Mouse (Mus musculus): ENCODE measurements around the gene Tmem59l. TPM values are rescaled to one million over a fixed set of nuclear protein-coding genes. Genes with fewer than 3 reads are reported as not detected.

Gene Tmem59l
- polyA plus RNA-seq, 1 experiment from 2014 or later, result 10.2 TPM

DNA sequence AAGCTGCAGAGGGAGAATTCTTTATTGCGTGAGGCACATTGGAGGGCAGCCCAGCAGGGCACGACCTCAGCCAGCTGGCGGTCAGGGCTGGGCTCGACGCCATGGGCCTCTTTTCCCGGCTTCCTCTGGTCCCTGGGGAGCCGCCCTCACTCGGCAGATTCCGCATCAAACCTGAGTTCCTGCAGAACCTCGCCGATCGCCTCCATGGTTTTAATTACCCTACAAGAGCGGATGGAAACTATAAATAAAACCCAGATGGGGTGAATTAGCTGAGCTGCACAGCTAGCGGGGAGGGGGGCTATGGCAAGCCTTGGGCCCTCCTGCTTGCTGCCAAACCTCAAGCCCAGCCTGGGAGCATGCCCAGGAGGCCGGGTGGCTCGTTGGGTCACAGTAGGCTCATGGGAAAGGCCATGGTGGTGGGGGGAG, 17.1 kb upstream of the Tmem59l start:
- peaks cover 30% of the 10 kb centered on the region for H3K36me3 ChIP-seq (ENCODE audit: control insufficient read depth, insufficient read depth, low read length)
- peak overlapping the region; percentile 70 for H3K27ac ChIP-seq (replicated peaks; ENCODE audit: low read depth, low read length)
- no peak overlapping the region; the same call in 1 of the 2 replicates for H3K4me3 ChIP-seq (ENCODE audit: low read depth, low read length)
- peaks cover 48% of the 10 kb centered on the region for H3K4me1 ChIP-seq (ENCODE audit: control insufficient read depth, insufficient read depth, low read length)
- no peak overlapping the region for H3K9ac ChIP-seq (ENCODE audit: low read depth, low read length)
- DNase-seq (ENCODE audit: low spot score) (peak; percentile 94), ATAC-seq (ENCODE audit: low read depth) (peak; percentile 20)
- peak overlapping the region; percentile 63 for H3K4me2 ChIP-seq (ENCODE audit: low read depth, low read length)
- WGBS, result 19% methylated on average over 16 of the region's 16 CpGs
- no peaks in the 10 kb centered on the region for H3K9me3 ChIP-seq (ENCODE audit: control insufficient read depth, low read length)
- peaks cover 31% of the 10 kb centered on the region for H3K27me3 ChIP-seq (replicated peaks; ENCODE audit: control insufficient read depth, insufficient read depth, low read length)

DNA sequence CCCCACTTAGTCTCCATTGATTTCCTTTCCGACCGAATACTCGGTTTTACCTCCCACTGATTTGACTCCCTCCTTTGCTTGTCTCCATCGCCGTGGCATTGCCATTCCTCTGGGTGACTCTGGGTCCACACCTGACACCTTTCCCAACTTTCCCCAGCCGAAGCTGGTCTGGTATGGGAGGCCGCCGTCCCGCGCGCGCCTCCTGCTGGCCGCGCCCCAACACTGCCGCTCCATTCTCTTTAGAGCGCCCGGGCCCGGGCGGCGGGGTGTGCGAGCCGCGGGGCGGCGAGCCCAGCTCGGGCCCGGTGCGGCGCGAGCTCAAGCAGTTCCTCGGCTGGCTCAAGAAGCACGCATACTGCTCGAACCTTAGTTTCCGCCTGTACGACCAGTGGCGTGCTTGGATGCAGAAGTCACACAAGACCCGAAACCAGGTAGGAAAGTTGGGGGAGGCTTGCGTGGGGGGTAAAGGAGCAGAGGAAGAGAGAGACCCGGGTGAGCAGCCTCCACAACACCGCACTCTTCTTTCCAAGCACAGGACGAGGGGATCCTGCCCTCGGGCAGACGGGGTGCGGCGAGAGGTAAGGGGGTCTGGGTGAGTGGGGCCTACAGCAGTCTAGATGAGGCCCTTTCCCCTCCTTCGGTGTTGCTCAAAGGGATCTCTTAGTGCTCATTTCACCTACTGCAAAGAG, 16.0 kb upstream of the Tmem59l start:
- H3K9me3 ChIP-seq (ENCODE audit: control insufficient read depth, low read length), result no peaks in the 10 kb centered on the region
- H3K36me3 ChIP-seq (ENCODE audit: control insufficient read depth, insufficient read depth, low read length), result peaks cover 22% of the 10 kb centered on the region
- peak overlapping the region; percentile 14; the same call in 1 of the 2 replicates for H3K9ac ChIP-seq (ENCODE audit: low read depth, low read length)
- peak overlapping the region; percentile 63 for H3K4me2 ChIP-seq (ENCODE audit: low read depth, low read length)
- H3K4me3 ChIP-seq (ENCODE audit: low read depth, low read length), result no peak overlapping the region
- H3K27me3 ChIP-seq (replicated peaks; ENCODE audit: control insufficient read depth, insufficient read depth, low read length), result peaks cover 37% of the 10 kb centered on the region
- DNase-seq (ENCODE audit: low spot score) (peak; percentile 72), ATAC-seq (ENCODE audit: low read depth) (peak; percentile 6; the same call in 1 of the 2 replicates)
- H3K4me1 ChIP-seq (ENCODE audit: control insufficient read depth, insufficient read depth, low read length), result peaks cover 41% of the 10 kb centered on the region
- H3K27ac ChIP-seq (replicated peaks; ENCODE audit: low read depth, low read length), result peak overlapping the region; percentile 70
- WGBS, result 8% methylated on average over 44 of the region's 46 CpGs

DNA sequence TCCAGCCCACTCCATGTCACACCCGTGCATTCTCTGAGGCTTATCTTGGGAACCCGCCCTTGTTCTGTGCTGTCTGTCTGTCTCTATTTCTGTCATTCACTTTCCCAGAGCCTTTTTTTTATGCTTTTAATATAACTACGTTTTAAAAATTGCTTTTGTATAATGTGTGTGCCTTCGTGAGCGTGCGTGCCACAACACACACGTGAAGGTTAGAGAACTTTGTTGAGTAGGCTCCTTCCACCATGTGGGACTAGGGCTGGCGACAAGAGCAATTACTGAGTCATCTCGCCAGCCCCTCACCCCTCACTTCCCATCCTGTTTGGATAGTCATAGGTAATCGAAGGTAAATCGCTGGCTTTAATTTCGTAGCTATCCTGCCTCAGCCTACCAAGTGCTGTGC, 15.4 kb upstream of the Tmem59l start:
- DNase-seq (ENCODE audit: low spot score) (no peak), ATAC-seq (ENCODE audit: low read depth) (no peak)
- no peaks in the 10 kb centered on the region for H3K9me3 ChIP-seq (ENCODE audit: control insufficient read depth, low read length)
- H3K4me2 ChIP-seq (ENCODE audit: low read depth, low read length), result peak overlapping the region; percentile 8; the same call in 1 of the 2 replicates
- no peak overlapping the region for H3K4me3 ChIP-seq (ENCODE audit: low read depth, low read length)
- peaks cover 16% of the 10 kb centered on the region for H3K36me3 ChIP-seq (ENCODE audit: control insufficient read depth, insufficient read depth, low read length)
- peaks cover 41% of the 10 kb centered on the region for H3K4me1 ChIP-seq (ENCODE audit: control insufficient read depth, insufficient read depth, low read length)
- peaks cover 37% of the 10 kb centered on the region for H3K27me3 ChIP-seq (replicated peaks; ENCODE audit: control insufficient read depth, insufficient read depth, low read length)
- H3K27ac ChIP-seq (replicated peaks; ENCODE audit: low read depth, low read length), result no peak overlapping the region
- 34% methylated on average over 12 of the region's 12 CpGs for WGBS
- no peak overlapping the region for H3K9ac ChIP-seq (ENCODE audit: low read depth, low read length)

DNA sequence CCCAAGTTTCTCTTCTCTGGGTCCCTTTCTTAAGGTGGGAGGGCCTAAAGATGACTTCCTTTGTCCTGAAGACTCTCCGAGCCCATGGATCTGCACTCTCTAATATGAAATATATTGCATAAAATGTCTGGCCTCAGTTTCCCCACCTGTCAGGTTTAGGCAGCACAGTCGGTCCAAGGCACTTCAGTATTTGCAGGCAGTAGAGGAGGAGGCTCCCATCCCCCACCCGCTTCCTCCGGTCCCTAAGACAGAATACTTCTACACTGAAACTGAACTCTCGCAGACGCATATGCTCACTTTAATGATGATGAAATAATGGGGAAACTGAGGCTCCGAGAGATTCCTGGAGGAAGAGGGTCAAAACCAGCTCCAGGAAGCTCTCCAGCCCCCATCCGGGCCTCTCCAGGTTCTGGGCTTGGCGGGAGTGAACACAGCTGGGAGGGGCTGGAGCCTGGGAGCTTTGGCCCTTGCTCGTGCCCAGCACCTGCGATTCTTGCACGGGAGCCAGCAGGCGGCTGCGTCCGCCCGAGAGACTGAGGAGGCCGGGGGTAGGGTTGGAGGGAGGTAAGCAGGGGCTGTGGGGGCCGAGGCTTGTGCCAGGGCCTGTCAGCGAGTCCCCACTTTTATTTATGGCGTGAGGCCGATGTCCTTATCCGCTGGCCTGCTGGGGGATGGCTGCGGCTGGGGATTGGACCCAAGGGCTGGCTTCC, 14.8 kb upstream of the Tmem59l start:
- peak; percentile 58 for DNase-seq (ENCODE audit: low spot score)
- 26% methylated on average over 12 of the region's 23 CpGs for WGBS
- H3K9ac ChIP-seq (ENCODE audit: low read depth, low read length), result 0 out of 2 replicates have a peak overlapping the region, but pooled peaks have one; percentile 20
- H3K27ac ChIP-seq (replicated peaks; ENCODE audit: low read depth, low read length), result no peak overlapping the region
- peak overlapping the region; percentile 8; the same call in 1 of the 2 replicates for H3K4me2 ChIP-seq (ENCODE audit: low read depth, low read length)
- peaks cover 41% of the 10 kb centered on the region for H3K4me1 ChIP-seq (ENCODE audit: control insufficient read depth, insufficient read depth, low read length)
- no peak overlapping the region for H3K4me3 ChIP-seq (ENCODE audit: low read depth, low read length)
- H3K27me3 ChIP-seq (replicated peaks; ENCODE audit: control insufficient read depth, insufficient read depth, low read length), result peaks cover 37% of the 10 kb centered on the region
- H3K36me3 ChIP-seq (ENCODE audit: control insufficient read depth, insufficient read depth, low read length), result peaks cover 10% of the 10 kb centered on the region
- no peaks in the 10 kb centered on the region for H3K9me3 ChIP-seq (ENCODE audit: control insufficient read depth, low read length)
- no peak for ATAC-seq (ENCODE audit: low read depth)

DNA sequence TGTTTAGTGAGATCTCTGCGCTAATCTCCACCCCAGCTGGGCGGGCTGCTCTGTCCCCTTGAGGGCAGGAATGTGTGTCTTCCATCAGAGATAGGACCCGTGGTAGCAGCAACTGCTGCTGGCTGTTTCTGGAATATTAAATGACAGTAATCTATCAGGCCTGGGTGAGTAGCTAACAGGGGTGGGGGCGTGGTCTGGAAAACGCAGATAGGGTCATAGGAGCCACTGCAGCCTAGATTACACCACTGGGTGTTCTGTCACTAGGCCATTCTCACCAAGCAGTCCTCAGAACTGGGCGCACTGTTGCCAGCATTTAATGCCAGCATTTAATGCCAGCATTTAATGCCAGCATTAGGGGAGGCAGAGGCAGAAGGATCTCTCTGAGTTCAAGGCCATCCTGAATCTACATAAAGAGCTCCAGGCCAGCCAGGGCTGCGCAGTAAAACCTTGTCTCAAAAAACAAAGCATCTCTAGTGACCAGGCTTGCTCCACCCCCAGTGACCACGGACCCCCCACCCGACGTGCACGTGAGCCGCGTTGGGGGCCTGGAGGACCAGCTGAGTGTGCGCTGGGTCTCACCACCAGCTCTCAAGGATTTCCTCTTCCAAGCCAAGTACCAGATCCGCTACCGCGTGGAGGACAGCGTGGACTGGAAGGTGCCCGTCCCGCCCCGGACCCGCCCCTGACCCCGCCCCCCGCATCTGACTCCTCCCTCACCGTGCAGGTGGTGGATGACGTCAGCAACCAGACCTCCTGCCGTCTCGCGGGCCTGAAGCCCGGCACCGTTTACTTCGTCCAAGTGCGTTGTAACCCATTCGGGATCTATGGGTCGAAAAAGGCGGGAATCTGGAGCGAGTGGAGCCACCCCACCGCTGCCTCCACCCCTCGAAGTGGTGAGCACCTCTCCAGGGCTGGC, 13.5 kb upstream of the Tmem59l start:
- Histone ChIP-seq H3K9me3 (ENCODE audit: control insufficient read depth, low read length) (no peaks in the 10 kb centered on the region), H3K9ac (ENCODE audit: low read depth, low read length) (no peak overlapping the region), H3K4me2 (ENCODE audit: low read depth, low read length) (peak overlapping the region; percentile 31), H3K4me1 (ENCODE audit: control insufficient read depth, insufficient read depth, low read length) (peaks cover 40% of the 10 kb centered on the region), H3K27ac (replicated peaks; ENCODE audit: low read depth, low read length) (no peak overlapping the region), H3K4me3 (ENCODE audit: low read depth, low read length) (no peak overlapping the region; the same call in 1 of the 2 replicates), H3K36me3 (ENCODE audit: control insufficient read depth, insufficient read depth, low read length) (peaks cover 10% of the 10 kb centered on the region), H3K27me3 (replicated peaks; ENCODE audit: control insufficient read depth, insufficient read depth, low read length) (peaks cover 41% of the 10 kb centered on the region)
- WGBS, result 15% methylated on average over 35 of the region's 39 CpGs
- ATAC-seq (ENCODE audit: low read depth), result no peak
- peak; percentile 53 for DNase-seq (ENCODE audit: low spot score)

DNA sequence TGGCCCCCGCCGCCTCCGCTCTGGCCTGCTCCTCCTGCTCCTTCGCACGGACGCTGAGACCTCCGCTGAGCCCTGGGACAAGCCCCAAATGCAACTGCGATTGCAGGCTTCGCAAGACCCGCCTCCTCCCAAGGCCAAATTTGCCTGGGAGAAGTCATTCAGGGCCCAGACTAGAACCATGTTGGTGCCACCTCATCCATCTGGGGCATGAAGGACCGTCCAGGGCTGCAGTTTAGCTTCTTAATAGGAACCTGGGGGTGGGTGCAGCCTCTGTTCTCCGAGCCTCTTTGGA, 8.6 kb upstream of the Tmem59l start:
- WGBS, result 8% methylated on average over 9 of the region's 12 CpGs

DNA sequence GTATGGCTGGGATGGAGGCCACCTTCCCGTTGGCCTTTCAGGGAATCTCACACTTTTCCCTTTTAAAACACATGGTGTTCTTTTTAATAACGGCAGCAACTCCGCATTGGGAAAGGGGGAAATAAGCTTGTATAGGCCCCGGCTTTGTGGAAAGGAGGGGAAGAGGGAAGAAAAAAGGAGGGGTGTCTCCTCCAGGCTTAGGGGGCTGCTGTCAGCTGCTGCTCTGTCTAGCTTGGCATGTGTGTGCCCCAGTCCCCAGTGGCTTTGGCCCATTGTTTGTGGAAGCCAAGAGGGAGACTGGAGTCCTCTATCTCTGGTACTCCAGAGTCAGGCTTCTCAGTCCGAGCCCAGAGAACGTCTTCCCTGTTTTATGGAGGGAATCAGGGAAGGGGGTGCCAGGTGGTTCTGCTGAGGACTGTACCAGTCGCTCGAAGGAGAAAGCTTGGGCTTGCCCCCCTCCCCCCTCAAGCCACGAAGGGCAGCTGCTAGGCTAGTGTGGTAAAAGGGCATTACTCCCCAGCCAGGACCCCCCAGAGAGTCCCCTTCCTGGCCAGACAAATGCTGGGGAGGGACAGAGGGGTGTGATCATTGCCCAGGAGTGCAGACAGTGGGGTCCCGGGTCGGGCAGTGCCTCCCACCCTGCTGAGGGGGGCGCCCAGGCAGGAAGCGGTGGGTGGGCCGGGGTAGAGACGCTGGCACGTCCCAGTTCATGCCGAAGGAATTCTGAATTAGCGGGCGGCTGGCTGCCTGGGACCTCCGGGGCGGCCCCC, 8.0 kb upstream of the Tmem59l start:
- H3K4me2 ChIP-seq (ENCODE audit: low read depth, low read length), result peak overlapping the region; percentile 81
- ATAC-seq (ENCODE audit: low read depth), result peak; percentile 5; the same call in 1 of the 2 replicates
- WGBS, result 4% methylated on average over 15 of the region's 21 CpGs
- H3K9ac ChIP-seq (ENCODE audit: low read depth, low read length), result peak overlapping the region; percentile 71
- H3K9me3 ChIP-seq (ENCODE audit: control insufficient read depth, low read length), result no peaks in the 10 kb centered on the region
- peak overlapping the region; percentile 49; the same call in 1 of the 2 replicates for H3K27ac ChIP-seq (replicated peaks; ENCODE audit: low read depth, low read length)
- DNase-seq (ENCODE audit: low spot score), result no peak
- peak overlapping the region; percentile 56 for H3K4me3 ChIP-seq (ENCODE audit: low read depth, low read length)
- no peaks in the 10 kb centered on the region for H3K36me3 ChIP-seq (ENCODE audit: control insufficient read depth, insufficient read depth, low read length)
- peaks cover 36% of the 10 kb centered on the region for H3K4me1 ChIP-seq (ENCODE audit: control insufficient read depth, insufficient read depth, low read length)
- H3K27me3 ChIP-seq (replicated peaks; ENCODE audit: control insufficient read depth, insufficient read depth, low read length), result peaks cover 64% of the 10 kb centered on the region

More for the DNA sequence above, 8.6 kb upstream of the Tmem59l start:
- Histone ChIP-seq H3K36me3 (ENCODE audit: control insufficient read depth, insufficient read depth, low read length) (no peaks in the 10 kb centered on the region), H3K4me2 (ENCODE audit: low read depth, low read length) (peak overlapping the region; percentile 81), H3K4me3 (ENCODE audit: low read depth, low read length) (peak overlapping the region; percentile 56), H3K27me3 (replicated peaks; ENCODE audit: control insufficient read depth, insufficient read depth, low read length) (peaks cover 63% of the 10 kb centered on the region), H3K9ac (ENCODE audit: low read depth, low read length) (peak overlapping the region; percentile 71), H3K4me1 (ENCODE audit: control insufficient read depth, insufficient read depth, low read length) (peaks cover 36% of the 10 kb centered on the region), H3K27ac (replicated peaks; ENCODE audit: low read depth, low read length) (no peak overlapping the region), H3K9me3 (ENCODE audit: control insufficient read depth, low read length) (no peaks in the 10 kb centered on the region)
- DNase-seq (ENCODE audit: low spot score) (no peak), ATAC-seq (ENCODE audit: low read depth) (no peak)
